Mouse (Mus musculus): Measurements from ENCODE around the gene Snx5.

The Snx5 gene

GRCm38 (mm10) chr2:144267004-144267730 lies 3.5 kb downstream of the Snx5 start:
- DNase-seq (ENCODE audit: low spot score) = no peak

- DNase-seq (ENCODE audit: low spot score) = no peak
These were observed 4.6 kb downstream of the Snx5 start for GRCm38 (mm10) chr2:144265916-144266683.

GRCm38 (mm10) chr2:144265120-144265488 lies 5.6 kb downstream of the Snx5 start:
- no peak for DNase-seq (ENCODE audit: low spot score)

GRCm38 (mm10) chr2:144264398-144265119 lies 6.1 kb downstream of the Snx5 start:
- DNase-seq (ENCODE audit: low spot score) = no peak

- no peak for DNase-seq (ENCODE audit: low spot score)
These were observed 7.9 kb downstream of the Snx5 start for GRCm38 (mm10) chr2:144262837-144263236.

- DNase-seq (ENCODE audit: low spot score) = no peak
These were observed 20.6 kb downstream of the Snx5 start for GRCm38 (mm10) chr2:144250111-144250510.

- DNase-seq (ENCODE audit: low spot score) = no peak
These were observed 21.9 kb downstream of the Snx5 start for GRCm38 (mm10) chr2:144248613-144249376.

- DNase-seq (ENCODE audit: low spot score) = no peak
These were observed 23.2 kb downstream of the Snx5 start for GRCm38 (mm10) chr2:144247337-144247978.

- no peak for DNase-seq (ENCODE audit: low spot score)
These were observed 24.4 kb downstream of the Snx5 start for GRCm38 (mm10) chr2:144246270-144246669.

GRCm38 (mm10) chr2:144245464-144245863 lies 25.2 kb downstream of the Snx5 start:
- DNase-seq (ENCODE audit: low spot score) = no peak

- no peak for DNase-seq (ENCODE audit: low spot score)
These were observed 30.4 kb downstream of the Snx5 start for GRCm38 (mm10) chr2:144240095-144240899.

- DNase-seq (ENCODE audit: low spot score) = no peak
These were observed 31.4 kb downstream of the Snx5 start for GRCm38 (mm10) chr2:144239318-144239717.

- DNase-seq (ENCODE audit: low spot score) = no peak
These were observed 32.4 kb downstream of the Snx5 start for GRCm38 (mm10) chr2:144238341-144238740.

- no peak for DNase-seq (ENCODE audit: low spot score)
These were observed 33.7 kb downstream of the Snx5 start for GRCm38 (mm10) chr2:144236791-144237584.

- no peak for DNase-seq (ENCODE audit: low spot score)
These were observed 34.9 kb downstream of the Snx5 start for GRCm38 (mm10) chr2:144235776-144236175.

GRCm38 (mm10) chr2:144233534-144233933 lies 37.2 kb downstream of the Snx5 start:
- no peak for DNase-seq (ENCODE audit: low spot score)

GRCm38 (mm10) chr2:144231115-144231514 lies 39.6 kb downstream of the Snx5 start:
- no peak for DNase-seq (ENCODE audit: low spot score)

- DNase-seq (ENCODE audit: low spot score) = no peak
These were observed 40.2 kb downstream of the Snx5 start for GRCm38 (mm10) chr2:144230498-144230897.

- no peak for DNase-seq (ENCODE audit: low spot score)
These were observed 41.1 kb downstream of the Snx5 start for GRCm38 (mm10) chr2:144229647-144230046.

Measured in urinary bladder, postnatal 25 days (tissue).